Mouse (Mus musculus) forelimb bud, embryonic 11.5 days (tissue): Measurements from ENCODE around the gene Tnfrsf13b.
"Not testable (repeated sequence)": the region's sequence is repeated elsewhere in the genome, so short reads cannot be mapped to it uniquely, and the experiment has no call there.

Source experiments
- DNase-seq: peaks from one replicate; pipeline ENCODE4 v3.0.0-alpha.2; 2012; ENCODE audit warnings: low read depth, low spot score

Tnfrsf13b gene

GRCm38 (mm10) chr11:61127421-61128055 lies 983 bp downstream of the Tnfrsf13b start:
- no peak for DNase-seq

GRCm38 (mm10) chr11:61129305-61129704 lies 2.8 kb downstream of the Tnfrsf13b start:
- DNase-seq: no peak

GRCm38 (mm10) chr11:61130646-61131045 lies 4.1 kb downstream of the Tnfrsf13b start:
- not testable (repeated sequence) for DNase-seq

- DNase-seq: no peak
These were observed 6.4 kb downstream of the Tnfrsf13b start for GRCm38 (mm10) chr11:61132943-61133342.

GRCm38 (mm10) chr11:61141693-61142092 lies 15.1 kb downstream of the Tnfrsf13b start:
- DNase-seq: no peak

- DNase-seq: no peak
These were observed 15.7 kb downstream of the Tnfrsf13b start for GRCm38 (mm10) chr11:61142262-61142661.

GRCm38 (mm10) chr11:61142941-61143530 lies 16.5 kb downstream of the Tnfrsf13b start:
- no peak for DNase-seq

GRCm38 (mm10) chr11:61143564-61144469 lies 17.3 kb downstream of the Tnfrsf13b start:
- DNase-seq: no peak

GRCm38 (mm10) chr11:61145551-61145950 lies 19.0 kb downstream of the Tnfrsf13b start:
- DNase-seq: no peak

- DNase-seq: peak; percentile 51
These were observed 20.2 kb downstream of the Tnfrsf13b start for GRCm38 (mm10) chr11:61146645-61147299.

GRCm38 (mm10) chr11:61147300-61147683 lies 20.7 kb downstream of the Tnfrsf13b start:
- DNase-seq: no peak

- DNase-seq: no peak
These were observed 23.9 kb downstream of the Tnfrsf13b start for GRCm38 (mm10) chr11:61150233-61151001.

- no peak for DNase-seq
These were observed 29.2 kb downstream of the Tnfrsf13b start for GRCm38 (mm10) chr11:61155727-61156126.

GRCm38 (mm10) chr11:61158141-61158540 lies 31.6 kb downstream of the Tnfrsf13b start:
- no peak for DNase-seq

GRCm38 (mm10) chr11:61159796-61160732 lies 33.5 kb downstream of the Tnfrsf13b start:
- DNase-seq: no peak

GRCm38 (mm10) chr11:61161121-61161520 lies 34.6 kb downstream of the Tnfrsf13b start:
- no peak for DNase-seq

- DNase-seq: no peak
These were observed 36.2 kb downstream of the Tnfrsf13b start for GRCm38 (mm10) chr11:61162776-61163175.

GRCm38 (mm10) chr11:61163341-61163740 lies 36.8 kb downstream of the Tnfrsf13b start:
- no peak for DNase-seq

- no peak for DNase-seq
These were observed 37.8 kb downstream of the Tnfrsf13b start for GRCm38 (mm10) chr11:61164366-61164765.

GRCm38 (mm10) chr11:61164881-61165280 lies 38.3 kb downstream of the Tnfrsf13b start:
- DNase-seq: no peak
